Mouse (Mus musculus): Measurements from ENCODE around the gene Gsk3b. TPM values are rescaled to one million over a fixed set of nuclear protein-coding genes. Genes with fewer than 3 reads are reported as not detected.

Gene Gsk3b
- total and polyA plus RNA-seq, 3 experiments: 6.1 to 30.8 (median 15.5) TPM

DNA sequence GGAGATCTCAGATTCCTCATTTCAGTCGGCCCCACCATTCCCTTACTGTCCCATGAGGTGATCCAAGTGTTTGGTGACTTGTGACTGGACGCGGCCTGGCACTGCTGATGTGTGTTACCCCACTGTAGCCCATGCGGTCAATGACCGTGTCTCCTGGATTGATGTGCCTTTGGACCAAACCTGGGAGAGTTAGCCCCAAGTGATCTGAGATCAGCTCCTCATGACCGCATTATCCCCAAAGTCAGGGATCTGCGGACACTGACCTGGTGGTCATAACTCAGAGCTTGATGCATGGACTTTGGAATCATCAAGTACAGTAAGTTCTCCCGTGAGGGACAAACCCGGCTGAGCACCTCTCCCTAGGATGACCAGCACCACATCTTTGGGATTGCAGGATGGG lies 167.1 kb downstream of the Gsk3b start:
- H3K9ac ChIP-seq (ENCODE audit: insufficient read depth, low read depth): no peak overlapping the region
- H3K79me2 ChIP-seq (replicated peaks; ENCODE audit: control insufficient read depth, extremely low read depth, insufficient read depth, poor library complexity, severe bottlenecking): no peaks in the 10 kb centered on the region
- H3K4me1 ChIP-seq (ENCODE audit: control insufficient read depth in 1 of 2, insufficient read depth in 2 of 2): 0 out of 4 replicates have a peak, but pooled peaks cover 0 to 2% of the 10 kb centered on the region in 2 experiments
- H3K9me3 ChIP-seq (replicated peaks; ENCODE audit: low read length): no peaks in the 10 kb centered on the region
- H3K4me3 ChIP-seq (replicated peaks in 1 of 3; ENCODE audit: low read depth in 2 of 3, low read length in 2 of 3, poor library complexity in 1 of 3): no peak overlapping the region
- dilution Hi-C loops (cut with MboI; ENCODE audit: extremely low pct_ligation_motif_present, extremely low pct_unique_long_range_greater_than_20kb, low sequenced_read_pairs) (no loop called here), in situ Hi-C loops (cut with MboI; ENCODE audit: low pct_ligation_motif_present, low pct_unique_long_range_greater_than_20kb, low sequenced_read_pairs) (no loop called here)
- no peak overlapping the region for H3K27ac ChIP-seq (ENCODE audit: insufficient read depth, low read depth)
- H3K4me2 ChIP-seq (ENCODE audit: insufficient read depth, low read depth, poor library complexity, severe bottlenecking): no peak overlapping the region
- no peak for DNase-seq (ENCODE audit: extremely low read depth)
- no peak for TF ChIP-seq ZKSCAN1 (IDR thresholded peaks at IDR 0.05; ENCODE audit: borderline replicate concordance, low read depth, low read length)
- no peak for TF ChIP-seq BHLHE40 (IDR thresholded peaks at IDR 0.05; ENCODE audit: low read depth, low read length)
- TF ChIP-seq NRF1 (IDR thresholded peaks at IDR 0.05; ENCODE audit: low read depth, low read length): no peak
- no peak for TF ChIP-seq MXI1 (IDR thresholded peaks at IDR 0.05; ENCODE audit: low read depth, low read length)
- no peak for TF ChIP-seq PAX5 (IDR thresholded peaks at IDR 0.05; ENCODE audit: low read length)
- no peak for TF ChIP-seq JUN (IDR thresholded peaks at IDR 0.05; ENCODE audit: insufficient read depth, low read depth, low read length)
- TF ChIP-seq HCFC1 (IDR thresholded peaks at IDR 0.05; ENCODE audit: low read depth, low read length): no peak
- no peak for TF ChIP-seq RCOR1 (conservative IDR thresholded peaks at IDR 0.05; ENCODE audit: low read depth, low read length)
- no peak for TF ChIP-seq GABPA (IDR thresholded peaks at IDR 0.05; ENCODE audit: insufficient replicate concordance, low read depth, low read length)
- TF ChIP-seq NELFE (IDR thresholded peaks at IDR 0.05; ENCODE audit: low read depth, low read length): no peak
- TF ChIP-seq ZC3H11A (IDR thresholded peaks at IDR 0.05; ENCODE audit: low read depth, low read length): no peak
- TF ChIP-seq MAX (IDR thresholded peaks at IDR 0.05; ENCODE audit: low read length): no peak
- no peaks in the 10 kb centered on the region for H3K36me3 ChIP-seq (replicated peaks in 1 of 2; ENCODE audit: control insufficient read depth in 1 of 2, insufficient read depth in 1 of 2, low read length in 1 of 2)
- H3K27me3 ChIP-seq (replicated peaks): peaks cover 16% of the 10 kb centered on the region

DNA sequence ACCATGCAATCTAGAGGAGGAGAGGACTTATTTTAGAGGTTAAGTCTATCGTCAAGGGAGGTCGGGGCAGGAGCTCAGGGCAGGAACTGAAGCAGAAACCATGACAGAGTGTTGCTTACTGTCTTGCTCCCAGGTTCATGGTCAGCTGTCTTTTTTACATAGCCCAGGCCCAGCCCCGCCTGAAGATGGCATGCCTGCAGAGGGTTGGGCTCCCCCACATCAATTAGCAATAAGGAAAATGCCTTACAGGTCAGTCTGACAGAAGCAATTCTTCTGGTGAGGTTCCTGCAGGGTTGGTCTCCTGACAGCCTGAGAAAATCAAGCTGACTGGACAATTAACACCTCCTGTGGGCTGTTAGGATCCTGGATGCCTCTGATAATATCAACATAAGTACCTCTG lies 182.8 kb downstream of the Gsk3b start:
- no peak overlapping the region for H3K4me3 ChIP-seq (replicated peaks in 1 of 3; ENCODE audit: low read depth in 2 of 3, low read length in 2 of 3, poor library complexity in 1 of 3)
- no peak for DNase-seq (ENCODE audit: extremely low read depth)
- TF ChIP-seq SIN3A (IDR thresholded peaks at IDR 0.05; ENCODE audit: low read length): no peak
- no peak for TF ChIP-seq UBTF (IDR thresholded peaks at IDR 0.05; ENCODE audit: low read depth, low read length)
- no peak for TF ChIP-seq TBP (conservative IDR thresholded peaks at IDR 0.05; ENCODE audit: low read depth, low read length)
- TF ChIP-seq ETS1 (conservative IDR thresholded peaks at IDR 0.05; ENCODE audit: low read depth, low read length): no peak
- TF ChIP-seq IRF4 (IDR thresholded peaks at IDR 0.05; ENCODE audit: low read depth, low read length): no peak
- no peak for TF ChIP-seq BHLHE40 (IDR thresholded peaks at IDR 0.05; ENCODE audit: low read depth, low read length)
- no peak for TF ChIP-seq POLR2A (IDR thresholded peaks at IDR 0.05; ENCODE audit: low read depth, low read length)
- TF ChIP-seq MEF2A (IDR thresholded peaks at IDR 0.05; ENCODE audit: borderline replicate concordance, low read depth, low read length): no peak
- TF ChIP-seq JUN (IDR thresholded peaks at IDR 0.05; ENCODE audit: insufficient read depth, low read depth, low read length): no peak
- no peak for TF ChIP-seq CTCF (conservative IDR thresholded peaks at IDR 0.05 in 1 of 2, IDR thresholded peaks at IDR 0.05 in 1 of 2; ENCODE audit: low read depth in 2 of 2, low read length in 2 of 2)
- TF ChIP-seq NRF1 (IDR thresholded peaks at IDR 0.05; ENCODE audit: low read depth, low read length): no peak
- TF ChIP-seq RCOR1 (conservative IDR thresholded peaks at IDR 0.05; ENCODE audit: low read depth, low read length): no peak
- TF ChIP-seq GABPA (IDR thresholded peaks at IDR 0.05; ENCODE audit: insufficient replicate concordance, low read depth, low read length): no peak
- TF ChIP-seq TCF12 (IDR thresholded peaks at IDR 0.05; ENCODE audit: low read depth, low read length): no peak
- no peak for TF ChIP-seq JUND (conservative IDR thresholded peaks at IDR 0.05; ENCODE audit: low read depth, low read length)
- TF ChIP-seq CHD2 (IDR thresholded peaks at IDR 0.05; ENCODE audit: low read length): no peak
- no peak for TF ChIP-seq ELF1 (IDR thresholded peaks at IDR 0.05; ENCODE audit: low read depth, low read length)
- no peaks in the 10 kb centered on the region for H3K9me3 ChIP-seq (replicated peaks; ENCODE audit: low read length)
- no peaks in the 10 kb centered on the region for H3K36me3 ChIP-seq (replicated peaks in 1 of 2; ENCODE audit: control insufficient read depth in 1 of 2, insufficient read depth in 1 of 2, low read length in 1 of 2)
- dilution Hi-C loops (cut with MboI; ENCODE audit: extremely low pct_ligation_motif_present, extremely low pct_unique_long_range_greater_than_20kb, low sequenced_read_pairs): no loop called here
- no peak overlapping the region for H3K9ac ChIP-seq (ENCODE audit: insufficient read depth, low read depth)
- in situ Hi-C loops (cut with MboI; ENCODE audit: low pct_ligation_motif_present, low pct_unique_long_range_greater_than_20kb, low sequenced_read_pairs): no loop called here
- H3K79me2 ChIP-seq (replicated peaks; ENCODE audit: control insufficient read depth, extremely low read depth, insufficient read depth, poor library complexity, severe bottlenecking): no peaks in the 10 kb centered on the region
- H3K4me2 ChIP-seq (ENCODE audit: insufficient read depth, low read depth, poor library complexity, severe bottlenecking): no peak overlapping the region
- H3K27ac ChIP-seq (ENCODE audit: insufficient read depth, low read depth): no peak overlapping the region
- H3K4me1 ChIP-seq (ENCODE audit: control insufficient read depth in 1 of 2, insufficient read depth in 2 of 2): no peaks in the 10 kb centered on the region
- no peaks in the 10 kb centered on the region for H3K27me3 ChIP-seq (replicated peaks)
